Mouse (Mus musculus) MEL (cell line): ENCODE data around the gene Pglyrp1. TPM values are rescaled to one million over a fixed set of nuclear protein-coding genes. Genes with fewer than 3 reads are reported as not detected.

Experiments
- DNase-seq: peaks from one replicate; pipeline ENCODE4 v3.0.0; 2011; ENCODE audit warnings: low read depth, low spot score
- H3K27ac ChIP-seq: 2 replicates; pipeline ENCODE4 v1.5.1; 2012; ENCODE audit warnings: low read depth, mild to moderate bottlenecking, control low read depth, low read length, moderate library complexity; ENCODE audit not compliant: control insufficient read depth
- H3K27me3 ChIP-seq, 2 experiments: fragments of 150-350 bp in 1 of 2; sonication (generic) in 1 of 2; 2 replicates each; pipeline ENCODE4 v1.6.1; 2012; ENCODE audit warnings: low read length in 2 of 2, mild to moderate bottlenecking in 2 of 2, improper control_type of control experiment in 1 of 2, moderate library complexity in 1 of 2; ENCODE audit not compliant: insufficient read depth in 2 of 2, control insufficient read depth in 1 of 2
- H3K36me3 ChIP-seq, 2 experiments: 2 replicates each; pipeline ENCODE4 v1.6.1; 2012 to 2014; ENCODE audit warnings: low read length in 2 of 2, improper control_type of control experiment in 1 of 2, inconsistent platforms in 1 of 2, mild to moderate bottlenecking in 1 of 2; ENCODE audit not compliant: insufficient read depth in 2 of 2, control insufficient read depth in 1 of 2
- H3K4me1 ChIP-seq, 2 experiments: fragments of 150-350 bp in 1 of 2; sonication (generic) in 1 of 2; 2 replicates each; pipeline ENCODE4 v1.6.1; 2012; ENCODE audit warnings: low read length in 2 of 2, improper control_type of control experiment in 1 of 2, mild to moderate bottlenecking in 1 of 2; ENCODE audit not compliant: insufficient read depth in 2 of 2, control insufficient read depth in 1 of 2
- H3K4me3 ChIP-seq, 2 experiments: fragments of 150-350 bp in 1 of 2; sonication (generic) in 1 of 2; 2 replicates each; pipeline ENCODE4 v1.5.1; 2012; ENCODE audit warnings: low read depth in 2 of 2, low read length in 2 of 2, mild to moderate bottlenecking in 2 of 2, moderate library complexity in 2 of 2, control low read depth in 1 of 2, improper control_type of control experiment in 1 of 2; ENCODE audit not compliant: control insufficient read depth in 1 of 2, insufficient read depth in 1 of 2
- H3K79me2 ChIP-seq: 2 replicates; pipeline ENCODE4 v1.6.1; 2012; ENCODE audit warnings: mild to moderate bottlenecking, low read length, moderate library complexity; ENCODE audit not compliant: control insufficient read depth, poor library complexity, insufficient read depth
- H3K9ac ChIP-seq: 2 replicates; pipeline ENCODE4 v1.6.1; 2012; ENCODE audit warnings: low read depth, mild to moderate bottlenecking, control low read depth, low read length, moderate library complexity; ENCODE audit not compliant: control insufficient read depth, poor library complexity, severe bottlenecking
- H3K9me3 ChIP-seq: fragments of 150-350 bp; sonication (generic); replicated peaks from 2 replicates; pipeline ENCODE4 v1.6.1; 2012; ENCODE audit warnings: mild to moderate bottlenecking, low read length, improper control_type of control experiment, moderate library complexity; ENCODE audit not compliant: insufficient read depth
- BHLHE40 ChIP-seq: IDR thresholded peaks from 2 replicates; pipeline ENCODE4 v1.6.1; 2012; ENCODE audit warnings: low read depth, mild to moderate bottlenecking, inconsistent platforms, low read length, improper control_type of control experiment, borderline replicate concordance
- CHD2 ChIP-seq: IDR thresholded peaks from 2 replicates; pipeline ENCODE4 v1.6.1; 2011; ENCODE audit warnings: low read length, improper control_type of control experiment
- CTCF ChIP-seq, 3 experiments: IDR thresholded peaks in 2 of 3; conservative IDR thresholded peaks in 1 of 3; 2 replicates each; pipeline ENCODE4 v1.5.1; 2011 to 2012; ENCODE audit warnings: low read length in 3 of 3, low read depth in 2 of 3, mild to moderate bottlenecking in 2 of 3, improper control_type of control experiment in 1 of 3, inconsistent platforms in 1 of 3, mixed read lengths in 1 of 3, moderate library complexity in 1 of 3; ENCODE audit not compliant: control insufficient read depth in 1 of 3, insufficient read depth in 1 of 3, poor library complexity in 1 of 3, severe bottlenecking in 1 of 3
- E2F4 ChIP-seq: IDR thresholded peaks from 2 replicates; pipeline ENCODE4 v1.6.1; 2011; ENCODE audit warnings: low read depth, low read length, improper control_type of control experiment, borderline replicate concordance
- ETS1 ChIP-seq: IDR thresholded peaks from 2 replicates; pipeline ENCODE4 v1.6.1; 2012; ENCODE audit warnings: low read depth, mild to moderate bottlenecking, inconsistent platforms, low read length, improper control_type of control experiment, moderate library complexity
- HCFC1 ChIP-seq: IDR thresholded peaks from 2 replicates; pipeline ENCODE4 v1.6.1; 2012; ENCODE audit warnings: low read depth, mild to moderate bottlenecking, inconsistent platforms, low read length, improper control_type of control experiment, moderate library complexity
- KAT2A ChIP-seq: conservative IDR thresholded peaks from 2 replicates; pipeline ENCODE4 v1.6.1; 2012; ENCODE audit warnings: low read depth, low read length, improper control_type of control experiment, inconsistent platforms
- MAX ChIP-seq: IDR thresholded peaks from 2 replicates; pipeline ENCODE4 v1.6.1; 2011; ENCODE audit warnings: low read length, improper control_type of control experiment
- MAZ ChIP-seq: IDR thresholded peaks from 2 replicates; pipeline ENCODE4 v1.6.1; 2012; ENCODE audit warnings: low read depth, mild to moderate bottlenecking, inconsistent platforms, low read length, improper control_type of control experiment
- MEF2A ChIP-seq: IDR thresholded peaks from 2 replicates; pipeline ENCODE4 v1.6.1; 2014; ENCODE audit warnings: low read depth, mild to moderate bottlenecking, inconsistent platforms, low read length, improper control_type of control experiment; ENCODE audit not compliant: poor library complexity, insufficient replicate concordance, severe bottlenecking; ENCODE audit errors: extremely low read depth
- MXI1 ChIP-seq: IDR thresholded peaks from 2 replicates; pipeline ENCODE4 v1.6.1; 2011; ENCODE audit warnings: mild to moderate bottlenecking, low read depth, low read length, improper control_type of control experiment
- MYB ChIP-seq: IDR thresholded peaks from 2 replicates; pipeline ENCODE4 v1.6.1; 2011; ENCODE audit warnings: mild to moderate bottlenecking, low read depth, low read length, improper control_type of control experiment
- MYC ChIP-seq: IDR thresholded peaks from 2 replicates; pipeline ENCODE4 v1.6.1; 2011; ENCODE audit warnings: low read depth, mild to moderate bottlenecking, low read length, improper control_type of control experiment, moderate library complexity
- NRF1 ChIP-seq: IDR thresholded peaks from 2 replicates; pipeline ENCODE4 v1.6.1; 2014; ENCODE audit warnings: low read depth, mild to moderate bottlenecking, inconsistent platforms, low read length, improper control_type of control experiment, moderate library complexity; ENCODE audit not compliant: poor library complexity, insufficient read depth, severe bottlenecking
- POLR2AphosphoS2 ChIP-seq: IDR thresholded peaks from 2 replicates; pipeline ENCODE4 v1.6.1; 2011; ENCODE audit warnings: low read length, improper control_type of control experiment
- RCOR1 ChIP-seq: IDR thresholded peaks from 2 replicates; pipeline ENCODE4 v1.6.1; 2012; ENCODE audit warnings: low read depth, mild to moderate bottlenecking, inconsistent platforms, low read length, improper control_type of control experiment
- SMC3 ChIP-seq: IDR thresholded peaks from 2 replicates; pipeline ENCODE4 v1.6.1; 2011; ENCODE audit warnings: low read depth, low read length, improper control_type of control experiment
- TCF12 ChIP-seq: IDR thresholded peaks from 2 replicates; pipeline ENCODE4 v1.6.1; 2014; ENCODE audit warnings: low read depth, mild to moderate bottlenecking, inconsistent platforms, low read length, improper control_type of control experiment, moderate library complexity
- USF1 ChIP-seq: IDR thresholded peaks from 2 replicates; pipeline ENCODE4 v1.6.1; 2014; ENCODE audit warnings: low read depth, mild to moderate bottlenecking, inconsistent platforms, low read length, improper control_type of control experiment, moderate library complexity
- USF2 ChIP-seq, 2 experiments: IDR thresholded peaks; 2 replicates each; pipeline ENCODE4 v1.6.1; 2011 to 2012; ENCODE audit warnings: improper control_type of control experiment in 2 of 2, low read length in 2 of 2, borderline replicate concordance in 1 of 2, inconsistent platforms in 1 of 2, low read depth in 1 of 2, mild to moderate bottlenecking in 1 of 2; ENCODE audit not compliant: insufficient read depth in 1 of 2
- ZC3H11A ChIP-seq: IDR thresholded peaks from 2 replicates; pipeline ENCODE4 v1.6.1; 2012; ENCODE audit warnings: low read depth, mild to moderate bottlenecking, inconsistent platforms, low read length, improper control_type of control experiment
- ZKSCAN1 ChIP-seq: IDR thresholded peaks from 2 replicates; pipeline ENCODE4 v1.6.1; 2012; ENCODE audit warnings: low read depth, mild to moderate bottlenecking, inconsistent platforms, low read length, improper control_type of control experiment, moderate library complexity
- polyA plus RNA-seq, 2 experiments: library from polyadenylated mRNA; stranded (reverse) in 1 of 2; unstranded in 1 of 2; fragments of >175 nt in 1 of 2; fragments of >200 nt in 1 of 2; gene quantifications; 2 replicates each; pipeline versions ENCODE4 v1.2.1 to v1.2.4; 2012; ENCODE audit warnings: low replicate concordance in 2 of 2, low read depth in 1 of 2; ENCODE audit not compliant: insufficient read length in 2 of 2, insufficient read depth in 1 of 2, missing spikeins in 1 of 2
- total RNA-seq: library from RNA; depleted of rRNA; stranded (reverse); fragments of 300-350 nt; gene quantifications from 2 replicates; pipeline ENCODE4 v1.2.3, GENCODE M21; 2012

Gene Pglyrp1
- total and polyA plus RNA-seq, 3 experiments, result 0.33 TPM; not detected in 2

DNA sequence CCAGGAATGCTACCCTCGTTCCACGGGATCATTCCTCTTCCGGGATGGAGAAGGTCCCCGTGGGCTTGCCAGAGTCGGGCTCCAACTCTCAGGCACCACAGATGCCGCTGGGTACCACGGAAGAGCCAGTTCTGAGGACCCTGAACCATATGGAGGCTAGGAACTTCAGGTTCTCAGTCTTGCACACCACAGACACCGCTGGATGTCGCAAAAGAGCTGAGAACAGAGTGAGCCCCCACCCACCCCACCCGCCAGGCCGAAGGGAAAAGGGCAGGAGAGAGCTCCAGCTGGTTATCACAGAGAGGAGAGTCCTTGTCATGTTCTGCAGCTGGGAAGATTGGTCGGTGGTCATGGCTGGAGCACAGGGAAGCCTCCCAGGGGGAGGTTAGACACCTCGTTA, 38.8 kb upstream of the Pglyrp1 start:
- Histone ChIP-seq H3K4me1 (peaks cover 7 to 16% of the 10 kb centered on the region in 2 experiments), H3K9ac (no peak overlapping the region), H3K36me3 (peaks cover 0 to 3% of the 10 kb centered on the region in 2 experiments; a peak in 2 of 4 replicates), H3K79me2 (no peaks in the 10 kb centered on the region), H3K27me3 (no peaks in the 10 kb centered on the region), H3K27ac (no peak overlapping the region), H3K4me3 (no peak overlapping the region), H3K9me3 (no peaks in the 10 kb centered on the region)
- TF ChIP-seq MAX (no peak), E2F4 (no peak), USF1 (no peak), ETS1 (no peak), NRF1 (no peak), SMC3 (no peak), RCOR1 (no peak)
- DNase-seq, result no peak

DNA sequence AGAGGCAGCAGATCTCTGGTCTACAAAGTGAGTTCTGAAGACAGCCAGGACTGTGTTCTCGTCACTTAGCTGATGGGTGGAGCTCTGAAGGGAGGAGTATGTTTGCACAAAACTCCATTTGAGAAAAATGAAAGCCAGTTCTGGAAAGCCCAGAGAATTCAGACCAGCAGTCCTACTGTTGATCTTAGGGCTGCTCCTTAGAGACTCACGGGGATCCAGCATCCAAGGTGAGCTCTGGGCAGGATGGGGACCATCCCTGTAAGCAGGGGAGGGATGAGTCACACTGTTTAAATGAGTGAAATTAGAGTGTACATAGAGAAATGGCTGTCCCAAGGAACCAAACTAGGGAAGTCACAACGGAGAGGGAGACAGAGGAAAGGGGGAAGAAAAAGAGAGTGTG, 31.3 kb upstream of the Pglyrp1 start, which contains the start of gene Mill2:
Gene Mill2, plus strand, starts transcription at position 102 of the 400 bp plus-strand sequence.
- Histone ChIP-seq H3K27ac (peak within 1 kb of the TSS; percentile 6; the same call in 1 of the 2 replicates), H3K9me3 (no peaks in the 10 kb centered on the region)
- TF ChIP-seq MEF2A, result no peak
- no peak for TF ChIP-seq MYB
- no peak for TF ChIP-seq POLR2AphosphoS2
- TF ChIP-seq, all 39 proteins: peak for 0
- Histone ChIP-seq H3K36me3 (no peaks in the 10 kb centered on the region), H3K27me3 (no peaks in the 10 kb centered on the region), H3K9ac (peak within 1 kb of the TSS; percentile 59), H3K79me2 (no peaks in the 10 kb centered on the region; the same call in 1 of the 2 replicates), H3K4me1 (peaks cover 0 to 9% of the 10 kb centered on the region in 2 experiments; a peak in 1 of 4 replicates), H3K4me3 (peak within 1 kb of the TSS; percentile 54 to 79)
- DNase-seq, result peak; percentile 34

DNA sequence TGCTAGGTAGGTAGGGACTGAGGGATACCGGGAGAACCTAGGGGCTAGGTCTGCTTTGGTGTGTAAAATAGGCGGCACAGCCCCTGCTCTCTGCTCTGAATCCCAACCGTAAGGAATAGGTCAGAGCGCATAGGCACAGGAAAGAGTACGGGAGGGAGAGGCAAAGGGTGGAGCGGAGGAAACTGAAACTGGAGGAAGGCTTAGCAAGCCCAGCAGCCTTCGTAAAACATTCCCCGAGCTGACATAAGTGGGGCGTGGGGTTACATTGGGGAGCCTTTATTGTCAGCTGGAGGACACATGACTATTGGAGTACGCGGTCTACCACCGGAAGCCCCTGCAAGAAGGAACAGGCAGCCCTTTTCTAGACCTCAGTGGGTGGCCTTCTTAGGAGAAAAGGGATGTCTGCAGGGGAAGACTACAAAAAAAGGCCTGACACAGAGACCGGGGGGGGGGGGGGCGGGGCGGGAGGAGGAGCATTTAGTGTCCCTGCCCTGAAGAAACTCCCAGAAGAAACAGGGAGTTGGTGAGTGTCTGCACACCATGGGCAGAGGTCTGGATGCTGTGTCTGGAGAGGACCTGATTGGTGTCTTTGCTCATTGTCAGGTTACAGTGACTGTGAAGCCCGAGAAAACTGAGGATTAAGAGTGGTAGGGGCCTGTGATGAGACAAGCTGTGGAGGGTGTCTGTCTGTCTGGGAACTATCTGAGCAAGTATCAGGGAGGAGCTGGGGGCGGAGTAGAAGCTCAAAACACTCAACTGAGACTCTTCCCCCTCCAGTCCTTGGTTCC, 30.6 kb upstream of the Pglyrp1 start:
- Histone ChIP-seq H3K4me3 (peak overlapping the region; percentile 54 to 79), H3K4me1 (peaks cover 0 to 9% of the 10 kb centered on the region in 2 experiments; a peak in 1 of 4 replicates), H3K27me3 (no peaks in the 10 kb centered on the region), H3K79me2 (no peaks in the 10 kb centered on the region; the same call in 1 of the 2 replicates), H3K9me3 (no peaks in the 10 kb centered on the region), H3K27ac (peak overlapping the region; percentile 6; the same call in 1 of the 2 replicates), H3K36me3 (no peaks in the 10 kb centered on the region), H3K9ac (peak overlapping the region; percentile 59)
- peak; percentile 78 for DNase-seq
- TF ChIP-seq KAT2A (no peak), MAX (no peak), ZKSCAN1 (no peak), CHD2 (no peak), HCFC1 (peak; percentile 47; the same call in 1 of the 2 replicates), CTCF (IDR thresholded peaks at IDR 0.05 in 2 of 3, conservative IDR thresholded peaks at IDR 0.05 in 1 of 3; ENCODE audit: control insufficient read depth in 1 of 3, insufficient read depth in 1 of 3, low read depth in 2 of 3, low read length in 3 of 3, poor library complexity in 1 of 3, severe bottlenecking in 1 of 3) (no peak), MAZ (no peak; the same call in 1 of the 2 replicates), USF1 (peak; percentile 71), TCF12 (0 out of 2 replicates have a peak, but pooled peaks have one; percentile 26), ETS1 (peak; percentile 73; the same call in 1 of the 2 replicates), MXI1 (no peak; the same call in 1 of the 2 replicates), MYB (no peak), ZC3H11A (no peak), MYC (no peak), USF2 (IDR thresholded peaks at IDR 0.05; ENCODE audit: borderline replicate concordance in 1 of 2, insufficient read depth in 1 of 2, low read depth in 1 of 2, low read length in 2 of 2) (no peak), MEF2A (no peak), BHLHE40 (no peak)
